Mouse (Mus musculus) olfactory bulb, adult 2 months (tissue): Measurements from ENCODE around the gene Cidec.

Source experiments
- CTCF ChIP-seq: fragments of 200-500 bp; IDR thresholded peaks from 2 replicates; pipeline ENCODE4 v1.5.1; 2012; ENCODE audit warnings: low read depth, mild to moderate bottlenecking, low read length, moderate library complexity; ENCODE audit not compliant: insufficient read depth
- POLR2A ChIP-seq: fragments of 200-500 bp; IDR thresholded peaks from 2 replicates; pipeline ENCODE4 v1.6.1; 2012; ENCODE audit warnings: mild to moderate bottlenecking, low read depth, low read length, moderate library complexity; ENCODE audit not compliant: insufficient read depth

- TF ChIP-seq CTCF: no peak
- TF ChIP-seq POLR2A: no peak
Observed at GRCm38 (mm10) chr6:113392387-113393071, 43.0 kb downstream of the Cidec start.
